Mouse (Mus musculus): ENCODE results near the gene Pgap3. TPM values are rescaled to one million over a fixed set of nuclear protein-coding genes. Genes with fewer than 3 reads are reported as not detected.

Pgap3 gene
- polyA plus RNA-seq, 1 experiment: 0.91 TPM

DNA sequence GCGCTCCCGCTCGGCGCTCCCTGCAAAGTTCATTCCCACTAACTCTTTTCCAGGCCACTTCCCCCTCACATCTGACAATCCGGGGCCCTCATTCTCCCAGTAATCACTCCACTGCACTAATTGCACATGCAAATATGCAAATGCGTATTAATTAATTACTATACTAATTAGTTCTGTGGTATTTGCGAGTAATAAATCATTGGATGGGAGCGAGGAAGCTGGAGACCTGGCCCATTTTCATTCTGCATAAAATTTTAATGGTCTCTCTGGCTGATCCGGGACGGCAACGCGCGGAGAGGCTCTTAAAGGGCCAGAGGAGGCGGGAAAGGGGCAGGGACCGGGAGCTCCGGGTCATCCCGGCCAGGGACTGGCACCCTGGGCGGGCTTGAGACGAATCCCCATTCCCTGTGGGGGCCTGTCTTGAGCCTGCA, 61.2 kb downstream of the Pgap3 start:
- Histone ChIP-seq H3K4me3 (replicated peaks) (no peak overlapping the region), H3K36me3 (ENCODE audit: control insufficient read depth) (no peaks in the 10 kb centered on the region), H3K4me1 (ENCODE audit: control insufficient read depth) (peaks cover 11% of the 10 kb centered on the region), H3K27me3 (ENCODE audit: control insufficient read depth) (peaks cover 91% of the 10 kb centered on the region), H3K9me3 (ENCODE audit: control insufficient read depth, low read length) (no peaks in the 10 kb centered on the region)
- TF ChIP-seq TAL1 (IDR thresholded peaks at IDR 0.05; ENCODE audit: low read length) (no peak), GATA1 (IDR thresholded peaks at IDR 0.05; ENCODE audit: low read length) (no peak)

Other genes starting within 250 kb of the Pgap3 start
- gene Med1, start 207.2 kb downstream of the Pgap3 start, polyA plus RNA-seq (2012): 1.0 and 1.1 TPM in 2 replicates
- 1.6 and 1.8 TPM in 2 replicates for gene Cdk12, start 197.4 kb downstream of the Pgap3 start, polyA plus RNA-seq (2012)
- not detected in 2 replicates for gene Neurod2, start 70.8 kb downstream of the Pgap3 start, polyA plus RNA-seq (2012)
- 0.02 TPM in 1 of 2 replicates, not detected in the other for gene Ppp1r1b, start 52.1 kb downstream of the Pgap3 start, polyA plus RNA-seq (2012)
- 1.2 and 1.7 TPM in 2 replicates for gene Stard3, start 42.1 kb downstream of the Pgap3 start, polyA plus RNA-seq (2012)
- not detected in 2 replicates for gene Tcap, start 16.7 kb downstream of the Pgap3 start, polyA plus RNA-seq (2012)
- not detected in 2 replicates for gene Pnmt, start 14.0 kb downstream of the Pgap3 start, polyA plus RNA-seq (2012)
- gene Erbb2, start 12.0 kb upstream of the Pgap3 start, polyA plus RNA-seq (2012): 0.01 TPM in 1 of 2 replicates, not detected in the other
- 3.1 and 4.4 TPM in 2 replicates for gene Mien1, start 38.5 kb upstream of the Pgap3 start, polyA plus RNA-seq (2012)
- gene Grb7, start 45.9 kb upstream of the Pgap3 start, polyA plus RNA-seq (2012): 0.11 and 0.13 TPM in 2 replicates
- gene Ikzf3, start 145.5 kb upstream of the Pgap3 start, polyA plus RNA-seq (2012): not detected in 2 replicates
- 0.08 and 0.09 TPM in 2 replicates for gene Zpbp2, start 150.6 kb upstream of the Pgap3 start, polyA plus RNA-seq (2012)
- gene Ormdl3, start 186.9 kb upstream of the Pgap3 start, polyA plus RNA-seq (2012): 13.5 and 13.6 TPM in 2 replicates
- not detected in 2 replicates for gene Lrrc3c, start 197.8 kb upstream of the Pgap3 start, polyA plus RNA-seq (2012)
- gene Gm12355, start 225.2 kb upstream of the Pgap3 start, polyA plus RNA-seq (2012): not detected in 2 replicates
- not detected in 2 replicates for gene Gsdma3, start 225.9 kb upstream of the Pgap3 start, polyA plus RNA-seq (2012)
- gene Gsdma2, start 246.3 kb upstream of the Pgap3 start, polyA plus RNA-seq (2012): not detected in 2 replicates

Measured in erythroblast, embryonic 14.5 days (primary cell).